Mouse (Mus musculus) heart, embryonic 13.5 days (tissue): ENCODE results near the gene Hs3st3b1. TPM values are rescaled to one million over a fixed set of nuclear protein-coding genes. Genes with fewer than 3 reads are reported as not detected.

ENCODE experiments used
- ATAC-seq: fragments of 200-750 bp; cut with Nextera tagmentation; 2 replicates; pipeline ENCODE4 v1.8.0; 2017; ENCODE audit warnings: moderate TSS enrichment; ENCODE audit not compliant: insufficient number of reproducible peaks, low FRiP score, low TSS enrichment; ENCODE audit errors: extremely low read depth
- H3K27ac ChIP-seq: fragments of 300-500 bp; sonication (generic); replicated peaks from 2 replicates; pipeline ENCODE4 v1.5.1; 2015; ENCODE audit warnings: moderate library complexity, mild to moderate bottlenecking, inconsistent platforms
- H3K27me3 ChIP-seq: fragments of 300-500 bp; sonication (generic); replicated peaks from 2 replicates; pipeline ENCODE4 v1.6.1; 2015; ENCODE audit warnings: mild to moderate bottlenecking, inconsistent platforms
- H3K36me3 ChIP-seq: fragments of 300-500 bp; sonication (generic); 2 replicates; pipeline ENCODE4 v1.6.1; 2015; ENCODE audit warnings: mild to moderate bottlenecking, inconsistent platforms
- H3K4me1 ChIP-seq: fragments of 300-500 bp; sonication (generic); 2 replicates; pipeline ENCODE4 v1.6.1; 2015; ENCODE audit warnings: inconsistent platforms
- H3K4me2 ChIP-seq: fragments of 300-500 bp; sonication (generic); 2 replicates; pipeline ENCODE4 v1.6.1; 2015; ENCODE audit warnings: inconsistent platforms, mild to moderate bottlenecking, moderate library complexity
- H3K4me3 ChIP-seq: fragments of 300-500 bp; sonication (generic); 2 replicates; pipeline ENCODE4 v1.5.1; 2015; ENCODE audit warnings: moderate library complexity, mild to moderate bottlenecking, inconsistent platforms
- H3K9ac ChIP-seq: fragments of 300-500 bp; sonication (generic); 2 replicates; pipeline ENCODE4 v1.6.1; 2015; ENCODE audit warnings: inconsistent platforms, mild to moderate bottlenecking, moderate library complexity
- H3K9me3 ChIP-seq: fragments of 300-500 bp; sonication (generic); 2 replicates; pipeline ENCODE4 v1.6.1; 2016; ENCODE audit warnings: inconsistent platforms
- WGBS: fragments of 180-500 bp; shearing (Covaris S2); methylation state at CpG from one replicate; pipeline ENCODE4 v1.1.7; 2015; ENCODE audit warnings: mixed read lengths; 5-methylcytosine and 5-hydroxymethylcytosine counted together
- polyA plus RNA-seq: library from polyadenylated mRNA; unstranded; fragments of >200 nt; fragmentation: Nextera tagmentation; extraction: Ambion mirVana; gene quantifications from 2 replicates; pipeline ENCODE4 v1.2.1, GENCODE M21; 2015

The Hs3st3b1 gene
- polyA plus RNA-seq, 1 experiment from 2014 or later, result 2.2 TPM

GRCm38 (mm10) chr11:63951831-63952631 lies 29.9 kb upstream of the Hs3st3b1 start:
- Histone ChIP-seq H3K9ac (peak overlapping the region; percentile 11; the same call in 1 of the 2 replicates), H3K4me1 (peaks cover 25% of the 10 kb centered on the region)
- WGBS, result 6% methylated on average over 19 of the region's 19 CpGs

DNA sequence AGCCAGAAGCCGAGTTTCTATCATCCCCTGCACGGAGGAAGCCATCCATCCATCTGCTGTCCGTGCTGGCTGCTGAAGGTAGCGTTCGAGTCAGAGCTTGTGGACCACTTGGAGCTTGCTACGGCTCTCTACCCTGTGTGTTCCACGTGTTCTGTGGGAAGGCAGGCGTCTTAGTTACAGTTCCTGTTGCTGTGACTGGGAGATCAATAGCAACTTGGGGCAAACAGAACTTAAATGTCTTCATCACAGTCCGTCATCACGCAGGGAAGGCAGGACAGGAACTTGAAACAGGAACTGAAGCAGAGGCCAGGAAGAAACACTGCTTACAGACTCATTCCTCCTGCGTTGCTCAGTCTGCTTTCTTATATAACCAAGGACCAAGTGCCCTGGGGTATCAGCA lies 26.3 kb upstream of the Hs3st3b1 start:
- no peak overlapping the region for H3K4me3 ChIP-seq
- 86% methylated on average over 11 of the region's 11 CpGs for WGBS
- peaks cover 30% of the 10 kb centered on the region for H3K4me1 ChIP-seq
- no peak overlapping the region for H3K27ac ChIP-seq
- no peak for ATAC-seq
- H3K4me2 ChIP-seq, result no peak overlapping the region
- no peaks in the 10 kb centered on the region for H3K9me3 ChIP-seq
- H3K9ac ChIP-seq, result no peak overlapping the region
- H3K36me3 ChIP-seq, result no peaks in the 10 kb centered on the region
- peaks cover 15% of the 10 kb centered on the region for H3K27me3 ChIP-seq

More at GRCm38 (mm10) chr11:63951831-63952631, 29.9 kb upstream of the Hs3st3b1 start:
- Histone ChIP-seq H3K4me2 (peak overlapping the region; percentile 65), H3K4me3 (peak overlapping the region; percentile 43), H3K27ac (no peak overlapping the region), H3K9me3 (no peaks in the 10 kb centered on the region), H3K36me3 (no peaks in the 10 kb centered on the region), H3K27me3 (peaks cover 21% of the 10 kb centered on the region)
- peak; percentile 33; the same call in 1 of the 2 replicates for ATAC-seq

GRCm38 (mm10) chr11:63947024-63947423 lies 24.9 kb upstream of the Hs3st3b1 start:
- H3K9me3 ChIP-seq, result no peaks in the 10 kb centered on the region
- no peak overlapping the region for H3K4me2 ChIP-seq
- no peaks in the 10 kb centered on the region for H3K36me3 ChIP-seq
- no peak overlapping the region for H3K4me3 ChIP-seq
- ATAC-seq, result no peak
- H3K27ac ChIP-seq, result peak overlapping the region; percentile 25; the same call in 1 of the 2 replicates
- H3K9ac ChIP-seq, result no peak overlapping the region
- H3K4me1 ChIP-seq, result peaks cover 21% of the 10 kb centered on the region
- H3K27me3 ChIP-seq, result peaks cover 12% of the 10 kb centered on the region
- 38% methylated on average over 2 of the region's 2 CpGs for WGBS

GRCm38 (mm10) chr11:63943947-63944346 lies 21.9 kb upstream of the Hs3st3b1 start:
- Histone ChIP-seq H3K4me3 (no peak overlapping the region), H3K9ac (no peak overlapping the region), H3K4me2 (no peak overlapping the region), H3K4me1 (peaks cover 16% of the 10 kb centered on the region), H3K9me3 (no peaks in the 10 kb centered on the region), H3K27ac (no peak overlapping the region), H3K27me3 (peaks cover 6% of the 10 kb centered on the region), H3K36me3 (no peaks in the 10 kb centered on the region)
- ATAC-seq, result no peak
- WGBS, result 89% methylated on average over 3 of the region's 3 CpGs

- Histone ChIP-seq H3K27ac (no peak overlapping the region), H3K4me1 (peaks cover 16% of the 10 kb centered on the region), H3K4me3 (no peak overlapping the region), H3K9ac (no peak overlapping the region), H3K4me2 (no peak overlapping the region), H3K36me3 (no peaks in the 10 kb centered on the region), H3K9me3 (no peaks in the 10 kb centered on the region), H3K27me3 (peaks cover 11% of the 10 kb centered on the region)
- WGBS, result 84% methylated on average over 13 of the region's 13 CpGs
- ATAC-seq, result no peak
Observed at GRCm38 (mm10) chr11:63943268-63943890, 21.3 kb upstream of the Hs3st3b1 start.

DNA sequence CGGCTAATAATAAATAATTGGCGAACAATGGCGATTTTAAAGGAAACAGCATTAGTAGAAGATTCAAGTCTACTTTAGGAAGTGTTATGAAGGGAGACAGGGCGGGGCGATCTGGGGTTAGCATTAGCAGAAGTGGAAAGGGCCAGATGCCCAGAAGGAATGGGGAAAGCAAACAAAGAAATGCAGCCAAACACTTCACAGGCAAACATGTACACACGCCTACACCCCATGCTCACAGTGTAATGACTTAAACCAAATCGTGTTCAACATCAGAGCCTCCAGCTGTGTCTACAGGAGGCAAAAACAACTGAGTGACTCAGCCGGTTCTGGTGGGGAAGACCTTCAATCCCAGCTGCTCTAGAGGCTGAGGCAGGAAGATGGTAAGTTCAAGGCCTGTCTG lies 20.1 kb upstream of the Hs3st3b1 start:
- Histone ChIP-seq H3K4me1 (peaks cover 9% of the 10 kb centered on the region), H3K27me3 (peaks cover 18% of the 10 kb centered on the region), H3K36me3 (no peaks in the 10 kb centered on the region), H3K9me3 (no peaks in the 10 kb centered on the region), H3K9ac (no peak overlapping the region), H3K27ac (no peak overlapping the region), H3K4me3 (no peak overlapping the region), H3K4me2 (no peak overlapping the region)
- ATAC-seq, result no peak
- 79% methylated on average over 8 of the region's 8 CpGs for WGBS

DNA sequence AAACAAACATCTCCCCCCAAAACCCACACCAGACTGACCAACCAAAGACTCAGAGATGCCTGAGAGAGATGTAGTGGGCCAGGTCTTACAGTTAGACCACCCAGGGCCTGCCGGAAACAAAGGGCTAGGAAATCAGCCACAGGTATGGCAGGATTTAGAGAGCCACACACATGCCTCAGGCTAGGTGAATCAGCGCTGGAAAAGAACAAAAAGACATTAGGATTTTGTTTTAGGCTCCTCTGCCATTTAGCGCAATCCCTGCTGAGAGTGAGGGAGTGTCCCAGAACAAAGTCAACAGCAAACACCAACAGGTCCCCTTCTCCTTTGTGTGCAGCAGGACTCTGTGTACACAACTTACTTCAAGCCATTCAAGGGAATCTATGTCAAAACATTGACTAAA lies 14.6 kb upstream of the Hs3st3b1 start:
- H3K4me2 ChIP-seq, result no peak overlapping the region
- H3K9me3 ChIP-seq, result no peaks in the 10 kb centered on the region
- H3K4me1 ChIP-seq, result no peaks in the 10 kb centered on the region
- no peak overlapping the region for H3K9ac ChIP-seq
- H3K36me3 ChIP-seq, result no peaks in the 10 kb centered on the region
- ATAC-seq, result no peak
- H3K27ac ChIP-seq, result no peak overlapping the region
- no peak overlapping the region for H3K4me3 ChIP-seq
- peaks cover 62% of the 10 kb centered on the region for H3K27me3 ChIP-seq
- 50% methylated on average over 3 of the region's 3 CpGs for whole genome bisulfite sequencing

DNA sequence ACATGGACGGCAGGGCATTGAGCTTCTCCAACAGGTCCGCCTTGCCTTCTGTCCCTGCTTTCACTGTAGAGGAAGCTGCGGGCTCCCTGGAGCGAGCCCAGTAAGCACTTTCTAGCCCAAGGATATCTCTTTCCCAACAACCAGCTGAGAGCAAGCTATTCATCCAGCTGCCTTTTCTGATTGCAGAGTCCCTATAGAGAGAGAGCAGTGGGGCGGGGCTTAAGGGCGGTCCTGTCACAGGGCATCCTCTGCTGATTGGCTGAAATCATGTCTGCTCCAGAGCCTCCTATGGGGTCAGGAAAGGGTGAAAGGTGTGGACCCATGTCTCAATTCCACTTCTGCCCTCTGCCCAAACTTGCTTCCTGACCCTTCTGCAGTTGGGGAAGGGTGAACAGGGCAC lies 4.8 kb upstream of the Hs3st3b1 start:
- no peaks in the 10 kb centered on the region for H3K9me3 ChIP-seq
- H3K4me2 ChIP-seq, result no peak overlapping the region
- WGBS, result 71% methylated on average over 6 of the region's 6 CpGs
- no peaks in the 10 kb centered on the region for H3K36me3 ChIP-seq
- no peak overlapping the region for H3K4me3 ChIP-seq
- peaks cover 59% of the 10 kb centered on the region for H3K27me3 ChIP-seq
- H3K9ac ChIP-seq, result no peak overlapping the region
- peaks cover 30% of the 10 kb centered on the region for H3K4me1 ChIP-seq
- no peak overlapping the region for H3K27ac ChIP-seq
- ATAC-seq, result no peak

DNA sequence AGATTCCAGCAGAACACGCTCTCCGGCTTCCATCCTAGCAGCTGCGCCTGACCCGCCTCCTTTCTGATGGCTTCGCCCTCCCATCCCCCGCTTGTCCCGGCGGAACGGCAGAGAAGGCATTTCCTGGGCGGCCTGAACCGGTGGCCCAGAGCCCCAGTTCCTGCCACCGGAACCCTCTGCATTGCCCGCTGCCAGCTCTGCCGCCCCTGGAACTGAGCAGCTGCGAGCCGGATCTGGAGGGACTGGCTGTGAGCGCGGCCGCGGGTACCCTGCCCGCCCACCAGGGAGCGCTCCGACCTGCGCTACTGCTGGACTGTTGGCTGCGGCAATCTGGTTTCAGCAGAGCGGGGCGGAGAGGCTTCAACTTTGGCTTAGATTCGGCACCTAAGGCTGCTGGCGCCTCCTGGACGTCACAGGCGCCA lies 3.1 kb upstream of the Hs3st3b1 start:
- Histone ChIP-seq H3K9me3 (no peaks in the 10 kb centered on the region), H3K9ac (peak overlapping the region; percentile 70), H3K4me3 (peak overlapping the region; percentile 68), H3K4me1 (peaks cover 42% of the 10 kb centered on the region), H3K27me3 (peaks cover 71% of the 10 kb centered on the region), H3K27ac (no peak overlapping the region), H3K4me2 (peak overlapping the region; percentile 99), H3K36me3 (no peaks in the 10 kb centered on the region)
- ATAC-seq, result no peak
- 1% methylated on average over 31 of the region's 31 CpGs for WGBS

- Histone ChIP-seq H3K9me3 (no peaks in the 10 kb centered on the region), H3K4me1 (peaks cover 50% of the 10 kb centered on the region), H3K9ac (0 out of 2 replicates have a peak overlapping the region, but pooled peaks have one; percentile 29), H3K4me3 (peak overlapping the region; percentile 68), H3K27ac (no peak overlapping the region), H3K27me3 (peaks cover 79% of the 10 kb centered on the region), H3K36me3 (no peaks in the 10 kb centered on the region), H3K4me2 (peak overlapping the region; percentile 99)
- WGBS, result 5% methylated on average over 26 of the region's 26 CpGs
- no peak for ATAC-seq
Observed at GRCm38 (mm10) chr11:63924286-63924930, 2.3 kb upstream of the Hs3st3b1 start.

GRCm38 (mm10) chr11:63923386-63923785 lies 1.3 kb upstream of the Hs3st3b1 start:
- no peak for ATAC-seq
- peak overlapping the region; percentile 69 for H3K9ac ChIP-seq
- peaks cover 59% of the 10 kb centered on the region for H3K4me1 ChIP-seq
- H3K9me3 ChIP-seq, result no peaks in the 10 kb centered on the region
- WGBS, result 1% methylated on average over 29 of the region's 29 CpGs
- peak overlapping the region; percentile 68 for H3K4me3 ChIP-seq
- H3K27me3 ChIP-seq, result peaks cover 89% of the 10 kb centered on the region
- H3K4me2 ChIP-seq, result peak overlapping the region; percentile 99
- H3K27ac ChIP-seq, result no peak overlapping the region
- no peaks in the 10 kb centered on the region for H3K36me3 ChIP-seq
